Mouse (Mus musculus): ENCODE measurements around the gene Cd63.

- TF ChIP-seq CTCF (IDR thresholded peaks at IDR 0.05; ENCODE audit: insufficient read depth, low read depth, low read length): no peak
- no peak for TF ChIP-seq POLR2A (IDR thresholded peaks at IDR 0.05; ENCODE audit: insufficient read depth, low read depth, low read length)
These were observed 33.4 kb downstream of the Cd63 start for GRCm38 (mm10) chr10:128933976-128934721.
